Mouse (Mus musculus): Measurements from ENCODE around the gene Tmem206. TPM values are rescaled to one million over a fixed set of nuclear protein-coding genes. Genes with fewer than 3 reads are reported as not detected.

Tmem206 gene
- polyA plus RNA-seq, 1 experiment from 2014 or later, result 54.0 TPM

DNA sequence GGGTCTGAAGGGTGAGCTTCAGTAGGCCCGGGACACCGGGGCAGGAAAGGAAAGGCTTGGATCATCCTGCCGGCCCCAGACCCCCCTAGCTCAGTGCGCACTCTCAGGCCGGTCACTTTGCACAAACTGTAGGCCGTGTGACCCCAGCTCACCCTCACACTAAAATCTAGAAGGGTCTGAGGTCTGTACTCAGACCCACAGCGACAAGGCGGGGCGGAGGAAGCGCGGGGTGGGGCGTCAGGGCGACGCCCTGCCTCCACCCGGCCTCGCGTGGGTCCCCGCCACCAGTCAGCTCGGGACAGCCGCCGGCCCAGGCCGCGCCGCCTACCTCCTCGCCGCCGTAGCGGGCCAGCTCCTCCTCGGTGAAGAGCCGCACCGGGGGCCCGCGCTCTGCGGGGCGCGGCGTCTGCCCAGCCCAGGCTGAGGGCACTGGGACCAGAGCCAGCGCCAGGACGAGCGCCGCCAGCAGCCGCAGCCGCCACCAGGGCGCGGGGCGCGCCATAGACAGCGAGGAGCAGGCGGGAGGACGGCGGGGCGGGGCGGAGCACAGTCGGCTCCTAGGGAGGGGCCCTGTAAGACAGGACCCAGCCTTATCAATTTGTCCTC lies 8.0 kb upstream of the Tmem206 start, which contains the start of gene Nenf:
Gene Nenf (minus strand): TSS at position 604 of the 606 bp plus-strand sequence.
- WGBS, result 1% methylated on average over 54 of the region's 54 CpGs

DNA sequence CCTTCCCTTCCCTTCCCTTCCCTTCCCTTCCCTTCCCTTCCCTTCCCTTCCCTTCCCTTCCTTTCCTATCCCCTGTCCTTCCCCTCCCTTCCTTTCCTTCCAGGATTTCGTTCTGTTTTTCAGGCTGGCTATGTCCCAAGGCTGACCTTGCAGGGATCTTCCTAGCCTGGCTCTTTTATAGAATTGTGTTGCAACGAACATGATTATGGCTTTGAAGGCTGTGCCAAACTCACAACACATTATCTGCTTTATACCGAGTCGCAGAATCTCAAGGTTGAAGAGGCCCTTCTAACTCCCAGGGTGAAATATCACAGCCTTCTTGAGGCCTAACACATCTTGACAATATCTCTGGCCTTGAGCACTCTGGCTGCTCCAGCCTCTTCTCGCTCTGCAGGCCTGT lies 7.0 kb upstream of the Tmem206 start:
- H3K4me2 ChIP-seq (ENCODE audit: low read length), result no peak overlapping the region
- no peak for ATAC-seq
- 61% methylated on average over 5 of the region's 5 CpGs for WGBS

More for the DNA sequence above, 8.0 kb upstream of the Tmem206 start, which contains the start of gene Nenf:
- no peaks in the 10 kb centered on the region for H3K36me3 ChIP-seq (ENCODE audit: control insufficient read depth, insufficient read depth)
- peaks cover 7% of the 10 kb centered on the region for H3K4me1 ChIP-seq (replicated peaks; ENCODE audit: control insufficient read depth, insufficient read depth, low read length)
- H3K27me3 ChIP-seq (replicated peaks; ENCODE audit: control insufficient read depth, insufficient read depth, low read length), result no peaks in the 10 kb centered on the region
- H3K9me3 ChIP-seq (ENCODE audit: control insufficient read depth, low read length), result no peaks in the 10 kb centered on the region
- H3K27ac ChIP-seq (ENCODE audit: low read length), result peak within 1 kb of the TSS; percentile 53; the same call in 1 of the 2 replicates
- H3K4me2 ChIP-seq (ENCODE audit: low read length), result peak within 1 kb of the TSS; percentile 84
- peak within 1 kb of the TSS; percentile 94 for H3K9ac ChIP-seq (replicated peaks; ENCODE audit: low read depth, low read length)
- peak; percentile 94 for ATAC-seq
- H3K4me3 ChIP-seq (replicated peaks; ENCODE audit: low read length), result peak within 1 kb of the TSS; percentile 74

DNA sequence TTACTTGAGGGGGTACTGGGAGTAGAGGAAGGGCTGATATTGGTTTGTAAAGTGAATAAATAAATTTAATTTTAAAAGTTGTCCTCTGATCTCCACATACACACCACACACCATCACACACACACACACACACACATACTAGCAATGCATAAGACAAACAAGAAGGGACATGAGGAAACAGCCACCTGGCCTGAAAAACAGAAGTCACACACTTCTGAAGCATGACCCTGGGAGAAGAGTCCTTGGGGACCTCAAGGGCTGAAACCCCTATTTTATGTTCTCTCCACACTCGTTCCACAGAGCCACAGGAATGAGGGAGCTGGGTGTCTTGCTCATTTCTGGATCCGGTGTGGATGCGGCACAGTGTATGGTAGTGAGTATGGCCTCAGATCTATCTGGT lies 2.3 kb upstream of the Tmem206 start:
- no peak for ATAC-seq
- Histone ChIP-seq H3K27ac (ENCODE audit: low read length) (no peak overlapping the region), H3K9ac (replicated peaks; ENCODE audit: low read depth, low read length) (no peak overlapping the region), H3K4me2 (ENCODE audit: low read length) (no peak overlapping the region), H3K4me3 (replicated peaks; ENCODE audit: low read length) (no peak overlapping the region), H3K4me1 (replicated peaks; ENCODE audit: control insufficient read depth, insufficient read depth, low read length) (peaks cover 23% of the 10 kb centered on the region), H3K9me3 (ENCODE audit: control insufficient read depth, low read length) (no peaks in the 10 kb centered on the region), H3K36me3 (ENCODE audit: control insufficient read depth, insufficient read depth) (no peaks in the 10 kb centered on the region), H3K27me3 (replicated peaks; ENCODE audit: control insufficient read depth, insufficient read depth, low read length) (no peaks in the 10 kb centered on the region)
- 90% methylated on average over 3 of the region's 3 CpGs for WGBS

More for the DNA sequence above, 7.0 kb upstream of the Tmem206 start:
- no peak overlapping the region for H3K27ac ChIP-seq (ENCODE audit: low read length)
- H3K4me1 ChIP-seq (replicated peaks; ENCODE audit: control insufficient read depth, insufficient read depth, low read length), result peaks cover 5% of the 10 kb centered on the region
- H3K36me3 ChIP-seq (ENCODE audit: control insufficient read depth, insufficient read depth), result no peaks in the 10 kb centered on the region
- no peaks in the 10 kb centered on the region for H3K9me3 ChIP-seq (ENCODE audit: control insufficient read depth, low read length)
- H3K4me3 ChIP-seq (replicated peaks; ENCODE audit: low read length), result no peak overlapping the region
- H3K27me3 ChIP-seq (replicated peaks; ENCODE audit: control insufficient read depth, insufficient read depth, low read length), result no peaks in the 10 kb centered on the region
- H3K9ac ChIP-seq (replicated peaks; ENCODE audit: low read depth, low read length), result no peak overlapping the region

DNA sequence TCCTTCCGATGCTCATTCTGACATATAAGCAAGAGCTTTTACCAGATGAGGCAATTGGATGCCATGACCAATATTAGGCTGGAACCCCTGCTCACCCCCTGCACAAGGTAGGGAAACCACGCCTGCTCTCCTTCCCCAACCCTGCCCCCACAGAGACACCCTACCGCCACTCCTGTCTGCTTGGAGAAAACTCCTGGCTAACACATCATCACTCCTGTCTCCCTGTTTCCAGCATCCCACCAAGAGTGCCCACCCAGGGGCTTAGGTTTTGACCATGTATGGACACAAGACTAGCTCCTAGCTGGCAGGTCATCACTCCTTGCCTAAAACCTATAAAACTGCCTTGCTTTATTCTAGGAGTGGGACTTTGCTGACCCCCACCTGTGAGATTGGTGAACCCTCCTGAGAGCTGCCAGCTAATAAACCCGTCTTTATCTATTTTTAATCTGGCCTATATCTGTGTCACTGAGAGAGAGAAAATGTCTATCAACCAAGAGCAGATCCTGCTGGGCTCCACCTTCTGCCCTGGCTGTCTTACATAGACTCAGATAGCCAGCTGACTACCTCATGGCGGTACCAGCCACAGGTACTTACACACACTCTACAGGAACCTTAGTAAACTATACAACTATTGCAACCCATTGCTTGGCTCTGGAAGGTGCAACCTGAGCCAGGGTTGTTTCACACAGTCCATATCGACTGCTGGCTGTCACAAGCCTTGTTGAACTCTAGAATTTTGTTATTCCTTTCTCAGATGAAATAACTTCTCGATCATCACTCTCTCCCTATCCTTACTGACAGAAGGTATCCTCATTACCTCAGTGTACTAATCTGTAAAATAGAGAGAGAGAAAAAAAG lies 750 bp upstream of the Tmem206 start:
- H3K27ac ChIP-seq (ENCODE audit: low read length), result peak overlapping the region; percentile 64
- ATAC-seq, result peak; percentile 11
- H3K4me3 ChIP-seq (replicated peaks; ENCODE audit: low read length), result no peak overlapping the region; the same call in 1 of the 2 replicates
- H3K27me3 ChIP-seq (replicated peaks; ENCODE audit: control insufficient read depth, insufficient read depth, low read length), result no peaks in the 10 kb centered on the region
- peaks cover 29% of the 10 kb centered on the region for H3K4me1 ChIP-seq (replicated peaks; ENCODE audit: control insufficient read depth, insufficient read depth, low read length)
- H3K9ac ChIP-seq (replicated peaks; ENCODE audit: low read depth, low read length), result peak overlapping the region; percentile 94
- H3K4me2 ChIP-seq (ENCODE audit: low read length), result peak overlapping the region; percentile 47
- 82% methylated on average over 7 of the region's 7 CpGs for WGBS
- H3K9me3 ChIP-seq (ENCODE audit: control insufficient read depth, low read length), result no peaks in the 10 kb centered on the region
- no peaks in the 10 kb centered on the region for H3K36me3 ChIP-seq (ENCODE audit: control insufficient read depth, insufficient read depth)

DNA sequence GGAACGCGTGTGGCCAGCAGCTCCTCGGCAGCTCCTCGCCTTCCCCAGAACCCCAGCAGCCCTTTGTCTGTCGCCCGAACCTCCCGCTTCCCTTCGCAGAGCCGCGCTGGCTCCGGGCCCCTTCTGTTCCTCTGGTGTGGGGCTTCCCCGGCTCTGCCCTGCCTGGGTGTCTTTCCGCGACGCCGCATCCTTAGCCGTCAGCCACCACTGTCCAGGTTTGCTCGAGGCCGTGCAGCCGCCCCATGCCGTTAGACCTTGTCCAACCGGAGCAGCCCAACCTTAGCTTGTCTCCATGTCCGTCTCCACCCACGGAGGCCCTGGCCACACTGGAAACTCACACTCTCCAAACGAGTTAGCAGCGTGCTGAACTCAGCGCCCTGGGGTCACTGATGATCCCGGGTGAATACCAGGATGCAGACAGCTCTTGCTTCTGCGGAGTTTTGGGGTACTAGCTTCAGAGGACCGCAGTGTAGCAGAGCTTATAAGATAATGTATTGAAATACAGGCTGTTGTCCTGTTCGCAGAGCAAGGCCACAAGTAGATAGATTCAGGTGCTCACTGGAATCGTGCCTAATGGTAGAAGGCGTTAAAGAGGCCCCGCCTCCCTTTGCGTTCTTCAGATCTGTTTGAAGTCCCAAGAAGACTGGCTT lies 646 bp downstream of the Tmem206 start:
- peak; percentile 72 for ATAC-seq

DNA sequence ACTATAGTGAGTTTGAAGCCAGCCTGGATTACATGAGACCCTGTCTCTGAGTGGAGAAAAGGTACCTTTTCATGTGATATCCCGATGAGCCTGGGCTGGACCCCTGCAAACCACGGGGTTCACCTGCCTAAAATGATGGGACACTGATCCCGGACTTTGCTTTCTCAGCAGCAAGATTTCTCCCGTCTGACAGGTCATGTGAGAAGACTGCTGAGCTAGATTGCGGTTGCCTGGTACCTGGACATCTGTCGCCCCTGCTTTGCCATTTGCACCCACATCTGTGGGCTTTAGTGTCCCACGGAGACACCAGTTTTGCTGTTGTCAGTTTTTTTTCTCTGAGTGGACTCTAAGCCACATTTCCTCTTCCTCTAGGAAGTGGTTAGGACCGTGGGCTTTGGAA lies 1.5 kb downstream of the Tmem206 start:
- H3K27me3 ChIP-seq (replicated peaks; ENCODE audit: control insufficient read depth, insufficient read depth, low read length), result no peaks in the 10 kb centered on the region
- 84% methylated on average over 8 of the region's 8 CpGs for WGBS
- no peaks in the 10 kb centered on the region for H3K9me3 ChIP-seq (ENCODE audit: control insufficient read depth, low read length)
- H3K9ac ChIP-seq (replicated peaks; ENCODE audit: low read depth, low read length), result peak overlapping the region; percentile 94
- H3K27ac ChIP-seq (ENCODE audit: low read length), result no peak overlapping the region
- peaks cover 29% of the 10 kb centered on the region for H3K4me1 ChIP-seq (replicated peaks; ENCODE audit: control insufficient read depth, insufficient read depth, low read length)
- ATAC-seq, result no peak
- H3K36me3 ChIP-seq (ENCODE audit: control insufficient read depth, insufficient read depth), result no peaks in the 10 kb centered on the region
- H3K4me3 ChIP-seq (replicated peaks; ENCODE audit: low read length), result peak overlapping the region; percentile 83
- peak overlapping the region; percentile 81 for H3K4me2 ChIP-seq (ENCODE audit: low read length)

More for the DNA sequence above, 646 bp downstream of the Tmem206 start:
- Histone ChIP-seq H3K4me2 (ENCODE audit: low read length) (peak overlapping the region; percentile 81), H3K27ac (ENCODE audit: low read length) (peak overlapping the region; percentile 90), H3K4me1 (replicated peaks; ENCODE audit: control insufficient read depth, insufficient read depth, low read length) (peaks cover 29% of the 10 kb centered on the region), H3K4me3 (replicated peaks; ENCODE audit: low read length) (peak overlapping the region; percentile 83), H3K9me3 (ENCODE audit: control insufficient read depth, low read length) (no peaks in the 10 kb centered on the region), H3K36me3 (ENCODE audit: control insufficient read depth, insufficient read depth) (no peaks in the 10 kb centered on the region), H3K27me3 (replicated peaks; ENCODE audit: control insufficient read depth, insufficient read depth, low read length) (no peaks in the 10 kb centered on the region), H3K9ac (replicated peaks; ENCODE audit: low read depth, low read length) (peak overlapping the region; percentile 94)
- WGBS, result under 1% methylated on average over 32 of the region's 35 CpGs

DNA sequence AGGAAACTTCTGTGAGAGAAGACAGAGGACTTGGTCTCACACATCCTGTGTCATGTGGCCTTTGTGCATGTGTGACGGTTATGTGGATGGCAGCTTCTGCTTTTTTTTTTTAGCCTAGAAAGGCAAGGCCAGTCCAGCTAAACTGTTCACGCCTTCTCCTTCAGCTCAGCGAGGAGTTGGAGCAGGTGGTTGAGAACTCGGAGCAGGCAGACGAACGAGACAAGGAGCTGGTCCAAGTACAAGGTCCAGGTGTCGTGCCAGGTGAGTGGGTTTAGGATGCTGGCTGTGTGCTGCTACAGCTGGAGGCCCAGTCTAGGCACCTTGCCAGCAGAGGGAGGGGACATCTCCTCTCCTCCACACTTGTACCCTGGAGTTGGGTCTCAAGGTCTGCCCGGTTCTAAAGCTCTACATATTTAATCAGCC lies 2.3 kb downstream of the Tmem206 start:
- Histone ChIP-seq H3K4me1 (replicated peaks; ENCODE audit: control insufficient read depth, insufficient read depth, low read length) (peaks cover 29% of the 10 kb centered on the region), H3K27ac (ENCODE audit: low read length) (no peak overlapping the region), H3K4me3 (replicated peaks; ENCODE audit: low read length) (no peak overlapping the region), H3K4me2 (ENCODE audit: low read length) (peak overlapping the region; percentile 24), H3K27me3 (replicated peaks; ENCODE audit: control insufficient read depth, insufficient read depth, low read length) (no peaks in the 10 kb centered on the region), H3K9ac (replicated peaks; ENCODE audit: low read depth, low read length) (no peak overlapping the region), H3K9me3 (ENCODE audit: control insufficient read depth, low read length) (no peaks in the 10 kb centered on the region), H3K36me3 (ENCODE audit: control insufficient read depth, insufficient read depth) (no peaks in the 10 kb centered on the region)
- 61% methylated on average over 8 of the region's 8 CpGs for WGBS
- ATAC-seq, result no peak

DNA sequence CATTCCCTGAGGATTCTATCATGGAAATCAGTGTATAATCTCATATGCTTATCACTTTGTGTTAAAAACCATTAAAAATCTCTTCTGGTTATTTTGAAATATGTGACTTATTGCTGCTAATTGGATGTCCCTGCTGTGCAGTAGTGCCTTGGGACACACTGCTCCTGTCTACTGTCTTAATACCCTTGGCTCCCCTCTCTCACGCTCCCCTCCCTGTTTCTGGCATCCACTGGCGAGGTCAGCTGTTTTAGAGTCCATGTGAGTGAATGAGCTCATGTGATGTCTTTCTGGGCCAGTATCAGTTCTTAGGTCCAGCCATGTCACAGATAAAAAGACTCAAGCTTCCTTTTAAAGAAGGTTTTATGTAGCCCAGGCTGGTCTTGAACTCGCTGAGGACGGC lies 4.6 kb downstream of the Tmem206 start:
- peaks cover 6% of the 10 kb centered on the region; the same call in 1 of the 2 replicates for H3K36me3 ChIP-seq (ENCODE audit: control insufficient read depth, insufficient read depth)
- H3K4me1 ChIP-seq (replicated peaks; ENCODE audit: control insufficient read depth, insufficient read depth, low read length), result peaks cover 27% of the 10 kb centered on the region
- no peak overlapping the region for H3K27ac ChIP-seq (ENCODE audit: low read length)
- no peaks in the 10 kb centered on the region for H3K27me3 ChIP-seq (replicated peaks; ENCODE audit: control insufficient read depth, insufficient read depth, low read length)
- no peak overlapping the region for H3K4me3 ChIP-seq (replicated peaks; ENCODE audit: low read length)
- WGBS, result 85% methylated on average over 4 of the region's 4 CpGs
- H3K9me3 ChIP-seq (ENCODE audit: control insufficient read depth, low read length), result no peaks in the 10 kb centered on the region
- ATAC-seq, result no peak
- no peak overlapping the region for H3K4me2 ChIP-seq (ENCODE audit: low read length)
- H3K9ac ChIP-seq (replicated peaks; ENCODE audit: low read depth, low read length), result no peak overlapping the region

DNA sequence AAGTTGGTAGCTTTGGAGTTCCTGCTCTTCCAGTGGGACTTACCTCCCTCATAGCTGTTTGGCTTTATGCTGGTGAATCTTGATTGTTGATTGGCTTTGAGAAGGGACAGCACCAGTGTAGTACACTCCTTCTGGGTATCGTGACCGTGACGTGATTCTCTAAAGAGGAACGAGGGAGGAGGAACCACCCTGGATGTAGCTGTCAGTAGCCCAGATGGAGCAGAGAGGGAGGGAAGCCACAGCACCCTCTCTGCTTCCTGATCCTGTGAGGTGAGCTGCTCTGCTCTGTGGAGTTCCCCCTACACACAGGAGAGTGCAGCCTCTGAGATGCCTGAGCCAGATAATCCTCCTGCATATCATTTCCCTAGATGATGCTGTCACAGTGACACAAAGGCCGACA lies 8.8 kb downstream of the Tmem206 start:
- H3K36me3 ChIP-seq (ENCODE audit: control insufficient read depth, insufficient read depth), result peaks cover 21% of the 10 kb centered on the region
- no peaks in the 10 kb centered on the region for H3K27me3 ChIP-seq (replicated peaks; ENCODE audit: control insufficient read depth, insufficient read depth, low read length)
- H3K27ac ChIP-seq (ENCODE audit: low read length), result no peak overlapping the region
- 85% methylated on average over 5 of the region's 5 CpGs for whole genome bisulfite sequencing
- H3K9ac ChIP-seq (replicated peaks; ENCODE audit: low read depth, low read length), result no peak overlapping the region
- no peak for ATAC-seq
- H3K4me2 ChIP-seq (ENCODE audit: low read length), result no peak overlapping the region
- no peaks in the 10 kb centered on the region for H3K4me1 ChIP-seq (replicated peaks; ENCODE audit: control insufficient read depth, insufficient read depth, low read length)
- no peaks in the 10 kb centered on the region for H3K9me3 ChIP-seq (ENCODE audit: control insufficient read depth, low read length)
- no peak overlapping the region for H3K4me3 ChIP-seq (replicated peaks; ENCODE audit: low read length)

All from forebrain, embryonic 16.5 days (tissue).